Mouse (Mus musculus) MEL (cell line): Measurements from ENCODE around the gene Pbx4. TPM values are rescaled to one million over a fixed set of nuclear protein-coding genes. Genes with fewer than 3 reads are reported as not detected.

Source experiments
- DNase-seq: peaks from one replicate; pipeline ENCODE4 v3.0.0; 2011; ENCODE audit warnings: low read depth, low spot score
- H3K27ac ChIP-seq: 2 replicates; pipeline ENCODE4 v1.5.1; 2012; ENCODE audit warnings: low read depth, mild to moderate bottlenecking, control low read depth, low read length, moderate library complexity; ENCODE audit not compliant: control insufficient read depth
- H3K27me3 ChIP-seq, 2 experiments: fragments of 150-350 bp in 1 of 2; sonication (generic) in 1 of 2; 2 replicates each; pipeline ENCODE4 v1.6.1; 2012; ENCODE audit warnings: low read length in 2 of 2, mild to moderate bottlenecking in 2 of 2, improper control_type of control experiment in 1 of 2, moderate library complexity in 1 of 2; ENCODE audit not compliant: insufficient read depth in 2 of 2, control insufficient read depth in 1 of 2
- H3K36me3 ChIP-seq, 2 experiments: 2 replicates each; pipeline ENCODE4 v1.6.1; 2012 to 2014; ENCODE audit warnings: low read length in 2 of 2, improper control_type of control experiment in 1 of 2, inconsistent platforms in 1 of 2, mild to moderate bottlenecking in 1 of 2; ENCODE audit not compliant: insufficient read depth in 2 of 2, control insufficient read depth in 1 of 2
- H3K4me1 ChIP-seq, 2 experiments: fragments of 150-350 bp in 1 of 2; sonication (generic) in 1 of 2; 2 replicates each; pipeline ENCODE4 v1.6.1; 2012; ENCODE audit warnings: low read length in 2 of 2, improper control_type of control experiment in 1 of 2, mild to moderate bottlenecking in 1 of 2; ENCODE audit not compliant: insufficient read depth in 2 of 2, control insufficient read depth in 1 of 2
- H3K4me3 ChIP-seq, 2 experiments: fragments of 150-350 bp in 1 of 2; sonication (generic) in 1 of 2; 2 replicates each; pipeline ENCODE4 v1.5.1; 2012; ENCODE audit warnings: low read depth in 2 of 2, low read length in 2 of 2, mild to moderate bottlenecking in 2 of 2, moderate library complexity in 2 of 2, control low read depth in 1 of 2, improper control_type of control experiment in 1 of 2; ENCODE audit not compliant: control insufficient read depth in 1 of 2, insufficient read depth in 1 of 2
- H3K79me2 ChIP-seq: 2 replicates; pipeline ENCODE4 v1.6.1; 2012; ENCODE audit warnings: mild to moderate bottlenecking, low read length, moderate library complexity; ENCODE audit not compliant: control insufficient read depth, poor library complexity, insufficient read depth
- H3K9ac ChIP-seq: 2 replicates; pipeline ENCODE4 v1.6.1; 2012; ENCODE audit warnings: low read depth, mild to moderate bottlenecking, control low read depth, low read length, moderate library complexity; ENCODE audit not compliant: control insufficient read depth, poor library complexity, severe bottlenecking
- H3K9me3 ChIP-seq: fragments of 150-350 bp; sonication (generic); replicated peaks from 2 replicates; pipeline ENCODE4 v1.6.1; 2012; ENCODE audit warnings: mild to moderate bottlenecking, low read length, improper control_type of control experiment, moderate library complexity; ENCODE audit not compliant: insufficient read depth
- CHD1 ChIP-seq: IDR thresholded peaks from 2 replicates; pipeline ENCODE4 v1.6.1; 2012; ENCODE audit warnings: low read depth, mild to moderate bottlenecking, inconsistent platforms, low read length, improper control_type of control experiment
- CHD2 ChIP-seq: IDR thresholded peaks from 2 replicates; pipeline ENCODE4 v1.6.1; 2011; ENCODE audit warnings: low read length, improper control_type of control experiment
- CTCF ChIP-seq, 3 experiments: IDR thresholded peaks in 2 of 3; conservative IDR thresholded peaks in 1 of 3; 2 replicates each; pipeline ENCODE4 v1.5.1; 2011 to 2012; ENCODE audit warnings: low read length in 3 of 3, low read depth in 2 of 3, mild to moderate bottlenecking in 2 of 3, improper control_type of control experiment in 1 of 3, inconsistent platforms in 1 of 3, mixed read lengths in 1 of 3, moderate library complexity in 1 of 3; ENCODE audit not compliant: control insufficient read depth in 1 of 3, insufficient read depth in 1 of 3, poor library complexity in 1 of 3, severe bottlenecking in 1 of 3
- E2F4 ChIP-seq: IDR thresholded peaks from 2 replicates; pipeline ENCODE4 v1.6.1; 2011; ENCODE audit warnings: low read depth, low read length, improper control_type of control experiment, borderline replicate concordance
- ETS1 ChIP-seq: IDR thresholded peaks from 2 replicates; pipeline ENCODE4 v1.6.1; 2012; ENCODE audit warnings: low read depth, mild to moderate bottlenecking, inconsistent platforms, low read length, improper control_type of control experiment, moderate library complexity
- GABPA ChIP-seq: IDR thresholded peaks from 2 replicates; pipeline ENCODE4 v1.6.1; 2012; ENCODE audit warnings: low read depth, mild to moderate bottlenecking, inconsistent platforms, low read length, improper control_type of control experiment, moderate library complexity
- GATA1 ChIP-seq: IDR thresholded peaks from 2 replicates; pipeline ENCODE4 v1.6.1; 2011; ENCODE audit warnings: low read depth, low read length, improper control_type of control experiment
- HCFC1 ChIP-seq: IDR thresholded peaks from 2 replicates; pipeline ENCODE4 v1.6.1; 2012; ENCODE audit warnings: low read depth, mild to moderate bottlenecking, inconsistent platforms, low read length, improper control_type of control experiment, moderate library complexity
- JUND ChIP-seq: IDR thresholded peaks from 2 replicates; pipeline ENCODE4 v1.6.1; 2011; ENCODE audit warnings: low read depth, mild to moderate bottlenecking, improper control_type of control experiment, low read length
- KAT2A ChIP-seq: conservative IDR thresholded peaks from 2 replicates; pipeline ENCODE4 v1.6.1; 2012; ENCODE audit warnings: low read depth, low read length, improper control_type of control experiment, inconsistent platforms
- MXI1 ChIP-seq: IDR thresholded peaks from 2 replicates; pipeline ENCODE4 v1.6.1; 2011; ENCODE audit warnings: mild to moderate bottlenecking, low read depth, low read length, improper control_type of control experiment
- MYB ChIP-seq: IDR thresholded peaks from 2 replicates; pipeline ENCODE4 v1.6.1; 2011; ENCODE audit warnings: mild to moderate bottlenecking, low read depth, low read length, improper control_type of control experiment
- NELFE ChIP-seq: IDR thresholded peaks from 2 replicates; pipeline ENCODE4 v1.6.1; 2011; ENCODE audit warnings: low read depth, low read length, improper control_type of control experiment
- NRF1 ChIP-seq: IDR thresholded peaks from 2 replicates; pipeline ENCODE4 v1.6.1; 2014; ENCODE audit warnings: low read depth, mild to moderate bottlenecking, inconsistent platforms, low read length, improper control_type of control experiment, moderate library complexity; ENCODE audit not compliant: poor library complexity, insufficient read depth, severe bottlenecking
- POLR2A ChIP-seq, 2 experiments: IDR thresholded peaks; 2 replicates each; pipeline ENCODE4 v1.6.1; 2011 to 2012; ENCODE audit warnings: low read length in 2 of 2, mild to moderate bottlenecking in 2 of 2, control low read depth in 1 of 2, improper control_type of control experiment in 1 of 2, low read depth in 1 of 2, moderate library complexity in 1 of 2; ENCODE audit not compliant: control insufficient read depth in 1 of 2, insufficient read depth in 1 of 2, poor library complexity in 1 of 2
- POLR2AphosphoS2 ChIP-seq: IDR thresholded peaks from 2 replicates; pipeline ENCODE4 v1.6.1; 2011; ENCODE audit warnings: low read length, improper control_type of control experiment
- POLR2AphosphoS5 ChIP-seq: IDR thresholded peaks from 2 replicates; pipeline ENCODE4 v1.6.1; 2012; ENCODE audit warnings: low read depth, borderline replicate concordance, mild to moderate bottlenecking, inconsistent platforms, low read length, moderate library complexity, mixed read lengths
- RAD21 ChIP-seq: IDR thresholded peaks from 2 replicates; pipeline ENCODE4 v1.6.1; 2011; ENCODE audit warnings: mild to moderate bottlenecking, low read depth, low read length, improper control_type of control experiment
- TBP ChIP-seq: IDR thresholded peaks from 2 replicates; pipeline ENCODE4 v1.8.0; 2011; ENCODE audit warnings: low read depth, low read length, improper control_type of control experiment
- TCF12 ChIP-seq: IDR thresholded peaks from 2 replicates; pipeline ENCODE4 v1.6.1; 2014; ENCODE audit warnings: low read depth, mild to moderate bottlenecking, inconsistent platforms, low read length, improper control_type of control experiment, moderate library complexity
- UBTF ChIP-seq: IDR thresholded peaks from 2 replicates; pipeline ENCODE4 v1.6.1; 2012; ENCODE audit warnings: low read depth, mild to moderate bottlenecking, inconsistent platforms, low read length, improper control_type of control experiment, moderate library complexity, borderline replicate concordance; ENCODE audit not compliant: insufficient read depth
- USF1 ChIP-seq: IDR thresholded peaks from 2 replicates; pipeline ENCODE4 v1.6.1; 2014; ENCODE audit warnings: low read depth, mild to moderate bottlenecking, inconsistent platforms, low read length, improper control_type of control experiment, moderate library complexity
- USF2 ChIP-seq, 2 experiments: IDR thresholded peaks; 2 replicates each; pipeline ENCODE4 v1.6.1; 2011 to 2012; ENCODE audit warnings: improper control_type of control experiment in 2 of 2, low read length in 2 of 2, borderline replicate concordance in 1 of 2, inconsistent platforms in 1 of 2, low read depth in 1 of 2, mild to moderate bottlenecking in 1 of 2; ENCODE audit not compliant: insufficient read depth in 1 of 2
- ZKSCAN1 ChIP-seq: IDR thresholded peaks from 2 replicates; pipeline ENCODE4 v1.6.1; 2012; ENCODE audit warnings: low read depth, mild to moderate bottlenecking, inconsistent platforms, low read length, improper control_type of control experiment, moderate library complexity
- ZMIZ1 ChIP-seq: IDR thresholded peaks from 2 replicates; pipeline ENCODE4 v1.6.1; 2012; ENCODE audit warnings: low read depth, mild to moderate bottlenecking, inconsistent platforms, low read length, improper control_type of control experiment, moderate library complexity
- polyA plus RNA-seq, 2 experiments: library from polyadenylated mRNA; stranded (reverse) in 1 of 2; unstranded in 1 of 2; fragments of >175 nt in 1 of 2; fragments of >200 nt in 1 of 2; gene quantifications; 2 replicates each; pipeline versions ENCODE4 v1.2.1 to v1.2.4; 2012; ENCODE audit warnings: low replicate concordance in 2 of 2, low read depth in 1 of 2; ENCODE audit not compliant: insufficient read length in 2 of 2, insufficient read depth in 1 of 2, missing spikeins in 1 of 2
- total RNA-seq: library from RNA; depleted of rRNA; stranded (reverse); fragments of 300-350 nt; gene quantifications from 2 replicates; pipeline ENCODE4 v1.2.3, GENCODE M21; 2012

Gene Pbx4
- total and polyA plus RNA-seq, 3 experiments = 9.3 to 15.6 TPM; not detected in 1

GRCm38 (mm10) chr8:69847167-69848065, 15.1 kb downstream of the Pbx4 start:
- H3K9ac ChIP-seq = no peak overlapping the region
- no peak overlapping the region for H3K4me3 ChIP-seq
- DNase-seq = no peak
- H3K36me3 ChIP-seq = peaks cover 0 to 6% of the 10 kb centered on the region in 2 experiments; a peak in 2 of 4 replicates
- peaks cover 0 to 9% of the 10 kb centered on the region in 2 experiments; a peak in 2 of 4 replicates for H3K4me1 ChIP-seq
- H3K79me2 ChIP-seq = no peaks in the 10 kb centered on the region
- H3K9me3 ChIP-seq = no peaks in the 10 kb centered on the region
- TF ChIP-seq ZKSCAN1 (no peak), GATA1 (no peak), TBP (no peak), MXI1 (no peak), USF2 (IDR thresholded peaks at IDR 0.05; ENCODE audit: borderline replicate concordance in 1 of 2, insufficient read depth in 1 of 2, low read depth in 1 of 2, low read length in 2 of 2) (no peak), POLR2A (IDR thresholded peaks at IDR 0.05; ENCODE audit: control insufficient read depth in 1 of 2, insufficient read depth in 1 of 2, low read depth in 1 of 2, low read length in 2 of 2, poor library complexity in 1 of 2) (no peak), GABPA (no peak), TCF12 (no peak)
- H3K27ac ChIP-seq = no peak overlapping the region
- no peaks in the 10 kb centered on the region for H3K27me3 ChIP-seq

GRCm38 (mm10) chr8:69848951-69849350, 16.7 kb downstream of the Pbx4 start:
- Histone ChIP-seq H3K36me3 (peaks cover 0 to 6% of the 10 kb centered on the region in 2 experiments; a peak in 2 of 4 replicates), H3K9ac (no peak overlapping the region), H3K27me3 (no peaks in the 10 kb centered on the region), H3K4me3 (no peak overlapping the region), H3K4me1 (peaks cover 0 to 9% of the 10 kb centered on the region in 2 experiments; a peak in 2 of 4 replicates), H3K79me2 (no peaks in the 10 kb centered on the region), H3K9me3 (no peaks in the 10 kb centered on the region), H3K27ac (no peak overlapping the region)
- peak; percentile 35 for DNase-seq
- TF ChIP-seq NRF1 = no peak
- TF ChIP-seq TCF12 = no peak
- TF ChIP-seq ETS1 = no peak; the same call in 1 of the 2 replicates
- TF ChIP-seq POLR2AphosphoS2 = no peak
- no peak for TF ChIP-seq ZMIZ1
- TF ChIP-seq KAT2A = no peak
- no peak for TF ChIP-seq CHD1
- no peak for TF ChIP-seq NELFE
- TF ChIP-seq POLR2AphosphoS5 = no peak
- no peak for TF ChIP-seq JUND
- TF ChIP-seq USF1 = no peak
- TF ChIP-seq ZKSCAN1 = no peak
- TF ChIP-seq MYB = no peak
- no peak for TF ChIP-seq CHD2
- TF ChIP-seq CTCF (IDR thresholded peaks at IDR 0.05 in 2 of 3, conservative IDR thresholded peaks at IDR 0.05 in 1 of 3; ENCODE audit: control insufficient read depth in 1 of 3, insufficient read depth in 1 of 3, low read depth in 2 of 3, low read length in 3 of 3, poor library complexity in 1 of 3, severe bottlenecking in 1 of 3) = no peak
- no peak for TF ChIP-seq UBTF
- no peak for TF ChIP-seq RAD21
- TF ChIP-seq GABPA = no peak
- no peak for TF ChIP-seq HCFC1
- no peak for TF ChIP-seq E2F4
